Mouse (Mus musculus) cerebellum, adult 9-11 months (tissue): ENCODE measurements at regions not wholly inside any gene's neighbourhood (a gene's known extent, or its start where the extent isn't known, plus 50 kb on each side); places are given as distances from the start of the nearest gene placed in this dataset.

Experiments
- DNase-seq: peaks from one replicate; pipeline ENCODE4 v3.0.0; 2022

- no peak for DNase-seq
These were observed 293.1 kb downstream of the Cdh26 start for GRCm38 (mm10) chr2:178723455-178723854.

- DNase-seq: no peak
These were observed 293.9 kb downstream of the Cdh26 start for GRCm38 (mm10) chr2:178724228-178724627.

DNA sequence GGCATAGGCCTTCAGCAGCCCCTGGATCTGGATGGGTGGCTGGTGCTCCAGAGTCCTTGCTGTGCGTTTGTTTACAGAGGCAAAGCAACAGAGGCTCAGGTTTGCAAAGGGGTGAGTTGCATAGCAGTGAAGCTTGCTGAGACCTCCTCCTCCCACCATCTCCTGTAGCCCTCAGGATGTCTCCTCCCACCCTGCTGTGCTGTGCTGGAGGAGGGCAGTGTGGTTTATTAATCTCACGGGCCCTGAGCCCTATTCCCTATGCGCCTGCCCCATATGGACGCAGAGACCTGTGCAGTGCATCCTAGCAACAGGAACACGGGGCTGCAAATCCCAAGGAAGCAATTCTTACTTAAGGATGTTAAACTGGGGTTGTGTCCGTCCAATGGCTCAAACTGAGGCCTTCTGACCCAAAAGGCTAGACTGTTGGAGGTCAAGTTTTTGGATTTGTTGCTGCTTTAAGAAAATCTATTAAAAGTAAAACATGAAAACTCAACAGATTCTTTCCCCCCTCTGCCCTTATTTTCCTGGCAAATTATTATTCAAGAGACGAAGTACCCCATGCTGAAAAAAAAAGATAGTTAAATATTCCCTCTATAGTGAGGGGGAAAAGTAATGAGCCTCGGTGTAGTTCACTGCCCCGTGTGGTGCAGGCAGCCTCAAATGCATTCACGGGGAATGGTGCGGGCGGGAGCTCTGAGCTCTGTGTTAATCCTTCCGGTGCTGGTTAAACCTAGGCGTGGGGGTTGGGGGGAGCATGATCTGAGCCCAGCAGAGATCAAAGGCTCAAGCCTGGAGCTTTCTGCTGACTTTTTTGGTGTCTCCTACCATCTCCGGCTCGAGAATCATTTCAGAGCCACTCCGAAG, 297.8 kb downstream of the Cdh26 start:
- no peak for DNase-seq

- DNase-seq: no peak
These were observed 298.4 kb downstream of the Cdh26 start for GRCm38 (mm10) chr2:178728794-178729120.

GRCm38 (mm10) chr2:178735099-178735498, 304.8 kb downstream of the Cdh26 start:
- no peak for DNase-seq

GRCm38 (mm10) chr2:178744617-178745016, 314.3 kb downstream of the Cdh26 start:
- no peak for DNase-seq

DNA sequence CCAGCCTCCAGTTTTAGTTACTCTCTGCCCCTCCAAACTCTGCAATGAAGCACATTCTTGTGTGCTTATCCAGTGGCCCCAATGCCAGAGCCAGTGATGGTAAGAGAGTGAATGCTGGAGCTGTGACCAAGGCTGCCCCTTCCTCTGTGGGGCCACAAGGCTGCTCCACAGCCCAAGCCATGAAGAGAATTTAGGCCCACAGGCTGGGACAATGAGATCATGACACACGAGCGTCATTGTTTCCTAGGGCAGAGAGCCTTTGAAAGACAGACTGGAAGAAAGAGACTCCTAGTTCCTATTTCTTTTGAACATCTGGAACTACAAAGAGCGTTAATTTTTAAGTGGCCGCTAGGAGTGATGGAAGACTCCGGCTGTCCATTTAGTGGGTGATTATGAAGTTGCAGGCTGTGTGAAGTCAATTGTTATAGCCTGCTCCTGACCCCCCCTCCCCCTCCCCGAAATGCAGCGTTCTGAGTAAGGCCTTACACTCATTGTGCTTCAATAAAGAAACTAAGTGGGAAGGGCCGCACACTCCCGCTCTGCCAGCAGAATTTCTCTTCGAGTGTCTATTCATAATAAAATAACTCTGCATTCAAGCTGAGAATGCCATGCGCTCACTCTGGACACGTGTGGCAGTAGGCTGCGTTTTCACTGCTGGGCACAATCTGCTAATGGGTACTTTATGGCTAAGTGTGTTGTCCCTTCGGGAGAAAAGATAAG, 315.1 kb downstream of the Cdh26 start:
- DNase-seq: no peak

- DNase-seq: no peak
These were observed 320.9 kb downstream of the Cdh26 start for GRCm38 (mm10) chr2:178751247-178751646.

GRCm38 (mm10) chr2:178758366-178758765, 328.0 kb downstream of the Cdh26 start:
- peak; percentile 16 for DNase-seq

DNA sequence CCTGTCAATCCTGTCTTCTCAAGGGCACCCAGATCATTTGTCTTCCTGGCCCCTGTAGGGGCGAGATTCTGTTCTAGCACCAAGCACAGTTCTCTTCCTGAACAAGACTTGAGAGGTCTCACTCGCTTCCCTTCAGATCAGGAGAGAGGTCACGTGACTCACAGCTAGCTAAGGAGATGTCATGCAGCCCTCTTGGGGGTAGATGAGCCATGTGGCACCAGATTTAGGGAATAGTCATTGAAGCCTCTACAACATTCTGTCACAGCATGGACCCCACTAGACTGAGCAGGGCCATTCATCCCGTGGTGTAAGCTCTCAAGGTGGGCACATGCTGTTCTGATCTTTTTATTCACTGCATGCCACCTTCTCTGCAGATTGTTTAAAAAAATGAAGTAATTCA, 338.2 kb downstream of the Cdh26 start:
- no peak for DNase-seq

- DNase-seq: peak; percentile 29
These were observed 338.7 kb downstream of the Cdh26 start for GRCm38 (mm10) chr2:178769001-178769400.

DNA sequence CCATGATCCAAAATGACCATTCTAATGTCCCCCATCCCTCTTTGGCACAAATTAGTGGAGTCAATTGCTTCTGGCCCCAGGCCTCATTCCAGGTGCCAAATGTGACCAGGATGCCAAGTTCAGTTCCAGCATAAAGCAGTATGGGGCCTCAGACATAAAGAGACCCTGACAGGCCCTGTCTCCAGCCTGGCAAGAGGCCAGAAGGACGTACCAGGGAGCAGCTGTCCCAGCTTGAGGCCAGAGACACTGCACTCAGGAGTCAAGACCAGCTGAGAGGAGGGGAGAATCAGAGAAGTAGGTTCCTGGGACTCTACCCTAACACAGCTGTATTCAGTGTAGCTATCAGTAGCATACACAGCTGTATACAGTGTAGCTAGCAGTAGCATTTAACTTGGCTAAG, 341.1 kb downstream of the Cdh26 start:
- no peak for DNase-seq

GRCm38 (mm10) chr2:178771881-178772280, 341.6 kb downstream of the Cdh26 start:
- DNase-seq: no peak

DNA sequence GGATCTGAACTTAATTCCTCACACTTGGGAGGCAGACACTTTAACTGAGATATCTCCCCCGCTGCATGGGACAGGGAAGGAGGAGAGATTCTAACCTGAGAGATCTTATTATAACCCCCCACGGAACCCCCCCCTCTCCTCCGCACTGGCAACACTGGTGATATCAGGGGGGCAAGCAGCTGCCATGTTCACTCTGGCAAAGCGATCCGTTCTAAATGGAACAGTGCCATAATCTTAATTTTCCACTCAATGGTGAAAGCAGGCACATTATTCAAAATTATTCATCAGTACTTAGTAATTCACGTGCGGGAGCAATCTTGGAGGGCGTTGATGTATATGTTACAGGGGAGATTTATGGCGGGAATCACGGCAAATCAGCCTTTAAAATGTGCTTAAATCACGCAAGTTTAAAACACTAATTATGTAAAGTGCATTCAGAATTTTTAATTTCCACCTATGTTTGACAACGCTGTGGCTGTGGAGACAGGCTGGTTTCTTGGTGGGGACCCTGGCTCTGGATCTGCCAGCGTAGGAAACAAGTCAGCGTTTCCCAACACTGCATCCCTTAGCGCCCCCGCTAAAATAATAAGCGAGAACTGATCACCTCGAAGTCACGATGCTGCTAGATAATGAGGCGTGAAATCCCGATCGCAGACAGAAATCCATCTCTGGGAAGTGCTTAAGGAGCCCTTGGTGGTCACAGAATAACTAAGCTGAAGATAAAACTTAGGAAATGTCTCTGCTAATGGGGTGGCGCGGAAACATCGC, 354.7 kb downstream of the Cdh26 start:
- no peak for DNase-seq

- DNase-seq: no peak
These were observed 355.5 kb downstream of the Cdh26 start for GRCm38 (mm10) chr2:178785843-178786242.

DNA sequence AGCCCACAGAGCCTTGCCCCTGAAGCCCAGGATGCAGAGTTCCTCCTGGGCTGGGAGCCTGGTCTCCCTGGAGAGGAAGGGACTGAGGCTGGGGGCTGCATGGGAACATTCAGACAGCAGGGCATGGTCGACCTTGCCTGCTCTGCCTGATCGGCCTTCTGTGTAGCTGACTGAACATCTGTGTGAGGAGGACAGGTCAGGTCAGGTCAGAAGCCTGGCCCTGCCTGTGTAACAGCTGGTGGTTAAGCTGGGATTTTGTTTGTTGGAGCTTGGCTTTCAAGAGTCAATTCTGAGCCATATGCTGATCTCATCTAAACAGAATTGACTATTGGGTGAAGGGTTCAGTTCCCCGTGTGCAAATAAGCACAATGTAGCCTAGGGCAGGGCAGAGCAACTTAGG, 365.5 kb downstream of the Cdh26 start:
- DNase-seq: no peak

- DNase-seq: no peak
These were observed 371.1 kb downstream of the Cdh26 start for GRCm38 (mm10) chr2:178801464-178801863.

DNA sequence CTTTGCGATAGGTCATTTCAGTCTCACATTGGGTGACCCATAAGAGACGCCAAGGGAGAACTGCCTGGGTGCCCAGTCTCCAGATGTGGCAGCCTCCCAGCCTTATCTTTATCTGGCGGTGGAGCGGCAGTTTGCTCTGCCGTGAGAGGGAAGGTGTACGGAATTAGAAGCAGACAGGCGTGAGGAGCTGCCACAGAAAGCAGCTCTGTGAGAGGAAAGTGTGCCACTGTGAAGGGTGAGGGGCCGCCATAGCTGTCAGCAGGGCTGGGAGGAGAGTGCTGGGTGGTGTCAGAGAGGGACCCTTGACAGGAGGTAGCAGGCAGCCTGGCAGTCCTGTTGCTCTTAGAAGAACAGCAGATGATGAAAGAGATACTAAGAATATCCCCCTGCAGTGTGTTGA, 375.0 kb downstream of the Cdh26 start:
- no peak for DNase-seq

- DNase-seq: no peak
These were observed 391.2 kb downstream of the Cdh26 start for GRCm38 (mm10) chr2:178821552-178821951.

- no peak for DNase-seq
These were observed 400.0 kb downstream of the Cdh26 start for GRCm38 (mm10) chr2:178830313-178830712.

- no peak for DNase-seq
These were observed 404.7 kb downstream of the Cdh26 start for GRCm38 (mm10) chr2:178834986-178835385.

DNA sequence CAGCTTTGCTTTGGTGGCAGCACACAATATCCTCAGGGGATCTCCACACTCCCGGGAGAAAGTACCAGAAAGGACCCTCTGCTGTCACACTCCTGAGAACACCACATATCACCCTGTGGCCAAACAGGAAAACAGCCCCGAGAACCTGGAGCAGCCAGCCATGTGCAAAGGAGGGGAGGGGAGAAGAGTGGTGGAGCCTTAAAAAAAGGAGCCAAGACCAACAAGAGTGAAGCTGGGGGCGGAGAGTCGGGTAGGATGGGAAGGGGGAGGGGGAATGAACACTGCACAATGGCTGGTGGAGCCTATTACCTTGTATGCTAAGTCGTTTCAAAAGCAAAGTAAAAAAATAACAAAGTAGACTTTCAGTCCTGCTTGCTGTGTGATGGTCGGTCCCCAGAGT, 408.2 kb downstream of the Cdh26 start:
- no peak for DNase-seq

GRCm38 (mm10) chr2:178840975-178841374, 410.6 kb downstream of the Cdh26 start:
- peak; percentile 8 for DNase-seq

GRCm38 (mm10) chr2:178842595-178842994, 412.3 kb downstream of the Cdh26 start:
- no peak for DNase-seq
